Mouse (Mus musculus): ENCODE data around the gene Thap2.
A peak's percentile ranks its signal among the peaks of the same experiment; 100 is the strongest.

Gene Thap2

DNA sequence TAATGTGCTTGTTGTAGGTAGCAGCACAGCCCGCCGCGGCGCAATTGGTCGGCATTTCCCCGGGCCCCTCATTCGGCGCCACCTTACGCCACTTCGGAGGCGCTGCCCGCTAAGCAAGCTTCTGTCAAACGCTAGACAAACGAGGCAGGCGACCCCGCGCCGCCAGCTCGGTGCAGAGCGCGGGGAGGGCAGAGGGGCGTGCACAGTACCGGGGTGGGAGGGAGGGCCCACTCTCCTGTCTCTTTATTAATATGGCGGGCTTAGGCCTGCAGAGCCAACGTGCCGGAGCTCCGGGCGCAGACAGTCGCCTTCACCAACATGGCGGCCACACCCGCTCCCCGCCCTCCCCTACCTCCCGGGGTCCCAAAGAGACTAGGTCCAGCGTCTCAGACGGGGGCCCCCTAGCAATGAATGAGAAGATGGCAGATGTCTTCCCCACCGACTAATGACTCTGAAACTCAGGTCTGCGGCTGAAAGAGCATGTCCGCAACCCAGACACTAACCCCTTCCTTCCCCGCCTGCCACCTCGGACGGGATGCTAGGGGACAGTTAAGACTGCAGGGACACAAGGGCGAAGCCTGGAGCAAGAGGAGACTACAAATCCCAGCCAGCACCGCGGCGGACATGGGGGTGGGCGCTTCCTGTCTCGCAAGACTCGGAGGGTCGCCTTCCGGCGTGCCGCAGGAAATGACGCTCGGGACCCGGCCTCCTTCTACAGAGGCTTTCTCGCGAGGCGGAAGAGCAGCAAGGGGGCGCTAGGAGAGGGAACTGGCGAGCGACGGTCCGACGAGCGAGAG, at the start of gene Thap2, which contains the start of gene Zfc3h1:
Gene Thap2, minus strand, starts transcription at position 223 of the 797 bp plus-strand sequence.
Gene Zfc3h1, plus strand, starts transcription at position 739 of the 797 bp plus-strand sequence.
- DNase-seq = peak; percentile 97

GRCm38 (mm10) chr10:115425351-115425750, 41.1 kb upstream of the Thap2 start:
- no peak for DNase-seq

DNA sequence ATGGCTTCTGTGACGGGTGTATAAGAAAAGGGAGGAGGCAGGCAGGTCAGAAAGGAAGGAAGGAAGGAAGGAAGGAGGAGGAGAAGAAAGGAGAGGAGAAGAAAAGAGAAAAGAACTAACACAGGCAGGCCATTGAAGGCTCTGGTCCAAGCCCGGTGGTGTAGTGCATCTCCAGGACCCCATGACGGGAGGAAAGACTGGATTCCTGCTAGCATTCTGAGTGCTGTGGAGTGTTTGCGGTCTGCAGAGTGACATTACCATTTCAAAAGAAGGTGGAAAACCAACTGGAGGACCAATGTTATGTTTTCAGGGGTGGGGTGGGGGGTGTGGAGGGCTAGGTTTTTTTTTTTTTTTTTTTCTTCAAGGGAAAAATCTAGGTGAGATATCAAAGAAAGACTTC, 37.7 kb upstream of the Thap2 start:
- no peak for DNase-seq

DNA sequence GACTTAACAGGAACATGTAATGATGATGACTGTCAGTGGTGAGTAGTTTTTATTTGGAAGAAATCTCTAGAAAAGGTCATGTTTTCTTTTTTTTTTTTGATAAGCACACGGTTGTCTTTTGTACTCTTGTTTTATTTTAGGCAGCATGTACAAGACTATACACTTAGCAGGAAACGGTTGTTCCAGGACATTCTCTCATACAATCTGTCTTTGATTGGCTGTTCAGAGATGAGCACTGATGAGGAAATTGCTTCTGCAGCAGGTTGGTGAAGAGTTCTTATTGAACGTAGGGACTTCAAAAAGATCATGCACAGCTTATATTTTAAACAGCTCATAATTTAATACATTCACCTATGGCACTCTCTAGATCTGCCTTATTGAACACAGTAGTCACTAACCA, 29.8 kb upstream of the Thap2 start:
- no peak for DNase-seq

DNA sequence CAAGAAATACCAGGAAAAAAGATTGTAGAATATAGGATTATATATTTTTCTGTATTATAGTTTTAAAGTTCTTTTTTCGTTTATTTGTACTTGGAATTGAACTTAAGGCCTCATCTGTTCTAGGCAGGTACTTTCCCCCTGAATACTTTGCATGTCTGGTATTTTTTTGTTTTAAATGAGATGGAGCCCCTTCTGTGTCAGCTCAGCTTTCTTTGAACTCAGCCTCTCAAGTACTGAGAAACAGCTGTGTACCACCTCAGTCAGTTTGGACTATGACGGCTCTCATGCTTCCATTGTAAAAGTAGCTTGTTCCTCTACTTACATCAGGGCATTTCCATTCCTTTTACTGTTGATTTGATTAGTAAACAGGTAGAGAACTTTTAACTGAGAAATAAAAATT, 29.3 kb upstream of the Thap2 start:
- DNase-seq = no peak

GRCm38 (mm10) chr10:115406393-115406792, 22.1 kb upstream of the Thap2 start:
- DNase-seq = peak; percentile 33

- no peak for DNase-seq
Observed at GRCm38 (mm10) chr10:115391896-115392295, 7.7 kb upstream of the Thap2 start.

GRCm38 (mm10) chr10:115391076-115391475, 6.8 kb upstream of the Thap2 start:
- no peak for DNase-seq

GRCm38 (mm10) chr10:115387891-115388290, 3.6 kb upstream of the Thap2 start:
- DNase-seq = no peak

GRCm38 (mm10) chr10:115385018-115386002, 1.1 kb upstream of the Thap2 start:
- DNase-seq = peak; percentile 56

GRCm38 (mm10) chr10:115383644-115384220, 511 bp downstream of the Thap2 start:
- no peak for DNase-seq

DNA sequence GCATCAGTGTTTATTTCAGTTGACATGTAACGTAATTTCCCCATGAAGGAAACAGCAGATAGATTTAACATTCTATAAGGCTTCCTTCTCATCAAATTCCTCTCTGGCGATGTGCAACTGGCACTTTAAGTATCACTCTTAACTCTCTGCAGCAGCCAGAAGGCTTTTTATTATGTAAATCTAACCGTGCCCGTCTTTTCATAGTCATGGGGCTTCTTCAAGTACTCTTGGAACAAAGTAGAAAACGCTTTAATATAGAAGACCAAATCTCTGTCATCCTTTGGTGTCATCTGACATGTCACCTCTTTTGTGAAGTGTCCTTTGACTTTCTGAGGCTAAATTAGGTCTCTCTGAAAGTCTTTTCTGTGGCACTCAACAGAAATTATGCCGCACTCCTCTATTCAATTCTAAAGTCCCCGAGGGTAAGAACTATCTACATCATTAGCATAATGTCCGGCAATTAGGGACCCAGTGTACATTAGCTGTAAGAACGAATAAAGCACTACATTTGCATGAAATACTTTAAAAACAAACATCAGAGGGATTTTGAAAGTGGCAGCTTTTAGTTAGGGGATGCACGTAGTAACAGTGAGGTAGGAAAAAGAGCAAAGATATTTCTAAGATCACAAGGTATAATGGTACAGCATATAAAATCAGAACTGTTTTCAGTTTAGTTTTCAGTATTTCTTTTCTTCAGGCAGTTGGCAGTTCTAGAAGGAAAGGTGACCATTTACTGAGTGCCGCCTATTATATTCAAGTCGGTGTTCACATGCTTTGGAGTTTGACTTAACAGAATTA, 1.2 kb downstream of the Thap2 start:
- no peak for DNase-seq

GRCm38 (mm10) chr10:115381506-115382084, 2.6 kb downstream of the Thap2 start:
- no peak for DNase-seq

DNA sequence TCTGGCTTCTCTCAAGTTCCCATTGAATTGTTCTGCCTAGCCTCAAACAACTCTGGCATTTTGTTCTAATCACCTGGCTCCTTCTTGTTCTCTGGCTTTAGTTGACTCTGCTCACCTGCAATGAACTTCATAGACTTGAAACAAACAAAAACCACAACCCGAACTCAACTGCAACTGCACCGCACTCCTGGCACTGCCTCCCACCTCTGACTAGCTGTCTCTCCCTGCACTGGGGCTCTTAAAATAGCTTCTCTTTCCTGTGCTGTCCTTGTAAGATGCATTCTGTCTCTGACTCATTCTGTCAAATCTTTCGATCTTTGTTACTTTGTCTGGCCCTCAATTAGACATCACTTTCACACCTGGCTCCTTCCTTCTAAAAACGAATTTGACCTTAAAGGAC, 21.1 kb downstream of the Thap2 start:
- no peak for DNase-seq

- no peak for DNase-seq
Observed at GRCm38 (mm10) chr10:115362623-115362964, 21.6 kb downstream of the Thap2 start.

DNA sequence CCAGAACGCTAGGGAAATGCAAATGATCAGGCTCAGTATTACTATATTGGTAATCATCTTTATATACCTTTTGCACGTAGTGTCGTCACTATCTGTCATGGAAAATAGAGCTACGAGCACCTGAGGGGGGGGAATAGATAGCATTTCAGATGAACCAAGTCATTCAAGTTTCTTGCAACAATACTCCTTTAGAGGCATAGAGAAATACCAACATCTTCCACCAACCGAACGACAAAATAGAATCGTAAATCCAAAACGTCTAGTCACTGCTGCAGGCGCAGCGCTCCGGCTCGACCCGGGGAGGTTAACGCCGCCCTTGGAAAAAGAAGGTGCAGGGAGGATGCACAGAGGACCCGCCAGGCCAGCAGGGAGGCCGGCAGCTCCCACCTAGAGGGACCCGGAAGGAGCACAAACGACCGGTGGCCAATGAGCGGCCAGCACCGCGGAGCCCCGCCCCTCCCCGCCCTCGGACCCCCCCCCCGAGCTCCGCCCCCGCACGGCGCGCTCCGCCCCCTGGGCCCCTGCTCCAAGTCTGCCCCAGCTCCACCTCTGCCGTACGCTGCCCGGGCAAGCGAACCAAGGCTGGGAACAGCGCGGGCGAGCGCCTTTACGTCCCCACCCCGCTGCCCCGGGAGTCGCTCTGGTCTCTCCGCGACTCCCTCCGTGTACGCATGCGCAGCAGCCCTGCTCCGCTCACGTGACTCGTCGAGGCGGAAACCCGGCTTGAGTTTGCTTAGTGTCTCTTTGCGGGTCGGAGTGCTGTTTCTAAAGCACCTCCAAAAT, 22.2 kb downstream of the Thap2 start, which contains the start of gene Tmem19:
Gene Tmem19, minus strand, starts transcription at position 662 of the 783 bp plus-strand sequence.
- DNase-seq = peak; percentile 95

DNA sequence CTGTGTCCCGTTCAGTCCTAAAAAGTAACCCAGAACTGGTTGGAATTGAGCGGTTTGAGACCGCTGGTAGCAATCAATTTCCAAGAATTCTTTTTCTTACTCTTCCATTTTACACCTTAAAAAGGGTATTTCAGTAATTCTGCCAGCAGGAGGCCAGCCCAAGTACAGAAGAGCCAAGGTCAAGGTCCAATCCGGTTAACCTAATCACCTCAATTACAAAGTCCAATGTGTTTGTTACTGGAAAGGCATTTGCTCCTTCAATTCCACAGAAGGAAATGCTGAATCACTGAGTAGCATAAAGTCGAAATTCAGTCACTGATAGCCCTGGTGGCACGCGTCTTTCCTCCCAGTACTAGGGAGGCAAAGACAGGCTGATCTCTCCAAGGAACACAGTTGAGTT, 25.2 kb downstream of the Thap2 start:
- no peak for DNase-seq

DNA sequence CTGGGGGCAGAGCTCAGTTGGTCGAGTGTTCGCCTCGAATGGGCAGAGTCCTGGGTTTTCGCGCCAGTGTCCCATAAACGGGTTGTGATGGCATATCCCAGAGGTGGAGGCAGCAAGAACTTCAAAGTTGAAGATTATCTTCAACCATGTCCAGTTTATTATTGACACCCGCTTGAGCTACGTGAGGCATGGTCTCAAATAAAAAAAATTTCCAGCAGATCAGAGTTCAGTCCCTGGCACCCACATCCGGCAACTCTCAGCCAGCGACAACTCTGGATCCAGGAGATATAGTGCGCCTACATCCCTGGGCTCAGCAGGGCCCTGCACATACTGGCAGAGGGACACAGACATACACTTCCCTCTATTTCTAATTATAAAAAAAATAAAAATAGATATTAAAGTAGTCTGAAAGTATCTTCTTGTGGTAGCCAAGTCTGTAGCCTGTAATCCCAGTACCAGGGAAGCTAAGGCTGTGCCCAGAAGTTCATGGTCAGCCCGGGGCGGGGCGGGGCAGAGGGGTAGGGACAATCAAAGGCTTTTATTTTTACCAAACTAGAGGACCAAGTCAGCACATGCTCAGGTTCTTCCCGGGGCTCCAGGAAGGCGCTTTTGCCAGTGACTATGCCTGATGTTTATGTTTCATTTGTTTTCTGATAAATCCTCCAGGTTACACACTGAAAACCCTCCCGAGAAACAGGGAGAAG, 25.9 kb downstream of the Thap2 start:
- DNase-seq = no peak

DNA sequence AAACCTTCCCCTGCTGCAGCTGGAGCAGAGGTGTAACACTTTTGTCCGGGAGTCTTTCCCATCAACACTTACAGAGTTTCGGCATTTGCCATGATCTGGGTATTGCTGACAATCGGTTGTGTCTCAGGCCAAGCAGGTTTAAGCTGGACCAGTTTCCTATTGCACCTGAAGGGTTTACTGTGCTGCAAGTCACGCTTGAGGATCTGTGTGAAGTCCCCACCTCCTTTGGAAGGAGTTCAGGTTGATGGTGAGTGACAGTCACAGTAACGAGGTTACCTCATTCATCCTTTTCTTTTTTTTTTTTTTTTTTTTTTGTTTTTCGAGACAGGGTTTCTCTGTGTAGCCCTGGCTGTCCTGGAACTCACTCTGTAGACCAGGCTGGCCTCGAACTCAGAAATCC, 28.1 kb downstream of the Thap2 start:
- DNase-seq = no peak

DNA sequence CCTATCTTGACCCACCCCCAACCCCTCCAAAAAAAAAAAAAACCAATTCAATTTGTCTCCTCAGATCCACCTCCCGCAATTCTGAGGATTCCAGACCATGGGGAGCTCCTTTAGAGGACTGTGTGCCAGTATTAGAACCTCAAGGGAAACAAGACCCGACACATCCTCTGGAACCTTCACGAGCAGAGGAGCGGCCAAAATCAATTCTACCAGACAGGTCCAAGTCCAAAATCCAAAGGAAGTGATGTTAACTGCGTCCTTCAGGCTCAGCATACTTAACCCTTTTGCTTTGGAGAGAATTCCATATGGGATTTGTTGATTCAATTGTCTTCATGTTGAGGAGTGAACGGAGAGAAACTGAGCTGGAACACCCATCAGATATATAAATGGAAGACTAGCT, 29.2 kb downstream of the Thap2 start:
- no peak for DNase-seq

GRCm38 (mm10) chr10:115354553-115354952, 29.7 kb downstream of the Thap2 start:
- no peak for DNase-seq

Measured in cerebellum, adult 8-10 months (tissue).